Mouse (Mus musculus) liver, embryonic 14.5 days (tissue): ENCODE results near the gene Sdr39u1. TPM values are rescaled to one million over a fixed set of nuclear protein-coding genes. Genes with fewer than 3 reads are reported as not detected.

Source experiments
- ATAC-seq: fragments of 200-750 bp; cut with Nextera tagmentation; 2 replicates; pipeline ENCODE4 v1.8.0; 2017; ENCODE audit warnings: moderate number of reproducible peaks, mild to moderate bottlenecking, moderate library complexity; ENCODE audit not compliant: insufficient read depth
- DNase-seq, 3 experiments: peaks; one replicate each; pipeline ENCODE4 v3.0.0-alpha.2; 2012 to 2013; ENCODE audit warnings: low read depth in 3 of 3, low spot score in 3 of 3
- H3K27ac ChIP-seq: fragments of 300-500 bp; sonication (generic); 2 replicates; pipeline ENCODE4 v1.5.1; 2014; ENCODE audit warnings: moderate library complexity, mild to moderate bottlenecking, control low read depth, inconsistent platforms
- H3K27me3 ChIP-seq: fragments of 300-500 bp; sonication (generic); 2 replicates; pipeline ENCODE4 v1.6.1; 2014; ENCODE audit warnings: mild to moderate bottlenecking, low read length, moderate library complexity; ENCODE audit not compliant: control insufficient read depth, insufficient read depth
- H3K36me3 ChIP-seq: fragments of 300-500 bp; sonication (generic); replicated peaks from 2 replicates; pipeline ENCODE4 v1.6.1; 2014; ENCODE audit warnings: low read depth; ENCODE audit not compliant: control insufficient read depth, insufficient read depth
- H3K4me1 ChIP-seq, 2 experiments: fragments of 200-500 bp in 1 of 2; fragments of 300-500 bp in 1 of 2; sonication (generic) in 1 of 2; replicated peaks; 2 replicates each; pipeline ENCODE4 v1.6.1; 2012 to 2014; ENCODE audit warnings: antibody characterized with exemption in 1 of 2, inconsistent platforms in 1 of 2, low read length in 1 of 2; ENCODE audit not compliant: control insufficient read depth in 2 of 2, insufficient read depth in 2 of 2
- H3K4me2 ChIP-seq: fragments of 300-500 bp; sonication (generic); 2 replicates; pipeline ENCODE4 v1.6.1; 2014; ENCODE audit warnings: low read depth, mild to moderate bottlenecking, control low read depth, moderate library complexity
- H3K4me3 ChIP-seq, 2 experiments: fragments of 200-500 bp in 1 of 2; fragments of 300-500 bp in 1 of 2; sonication (generic) in 1 of 2; 2 replicates each; pipeline ENCODE4 v1.5.1; 2012 to 2014; ENCODE audit warnings: low read depth in 2 of 2, low read length in 2 of 2, mild to moderate bottlenecking in 2 of 2, control low read depth in 1 of 2, inconsistent platforms in 1 of 2, moderate library complexity in 1 of 2; ENCODE audit not compliant: insufficient read depth in 1 of 2
- H3K9ac ChIP-seq: fragments of 300-500 bp; sonication (generic); replicated peaks from 2 replicates; pipeline ENCODE4 v1.6.1; 2014; ENCODE audit warnings: mild to moderate bottlenecking, control low read depth, moderate library complexity
- H3K9me3 ChIP-seq: fragments of 300-500 bp; sonication (generic); 2 replicates; pipeline ENCODE4 v1.6.1; 2016; ENCODE audit warnings: low read length, mixed read lengths; ENCODE audit not compliant: control insufficient read depth
- CTCF ChIP-seq: IDR thresholded peaks from 2 replicates; pipeline ENCODE4 v1.5.1; 2016; ENCODE audit warnings: antibody characterized with exemption, low read depth, control low read depth
- EP300 ChIP-seq: IDR thresholded peaks from 2 replicates; pipeline ENCODE4 v1.6.1; 2016; ENCODE audit warnings: antibody characterized with exemption, low read depth
- WGBS: fragments of 180-500 bp; shearing (Covaris S2); extraction: QIAGEN DNeasy Blood & Tissue Kit; methylation state at CpG from one replicate; pipeline ENCODE4 v1.1.7; 2014; ENCODE audit not compliant: insufficient replicate concordance; 5-methylcytosine and 5-hydroxymethylcytosine counted together
- polyA plus RNA-seq, 2 experiments: library from polyadenylated mRNA; depleted of rRNA in 1 of 2; stranded (reverse) in 1 of 2; unstranded in 1 of 2; fragments of >200 nt; fragmentation: Nextera tagmentation in 1 of 2; extraction: Ambion mirVana in 1 of 2; gene quantifications; 2 replicates each; pipeline versions ENCODE4 v1.2.1 to v1.2.3; 2012 to 2014

Gene Sdr39u1
- polyA plus RNA-seq, 2 experiments, result 6.7 to 12.0 TPM

DNA sequence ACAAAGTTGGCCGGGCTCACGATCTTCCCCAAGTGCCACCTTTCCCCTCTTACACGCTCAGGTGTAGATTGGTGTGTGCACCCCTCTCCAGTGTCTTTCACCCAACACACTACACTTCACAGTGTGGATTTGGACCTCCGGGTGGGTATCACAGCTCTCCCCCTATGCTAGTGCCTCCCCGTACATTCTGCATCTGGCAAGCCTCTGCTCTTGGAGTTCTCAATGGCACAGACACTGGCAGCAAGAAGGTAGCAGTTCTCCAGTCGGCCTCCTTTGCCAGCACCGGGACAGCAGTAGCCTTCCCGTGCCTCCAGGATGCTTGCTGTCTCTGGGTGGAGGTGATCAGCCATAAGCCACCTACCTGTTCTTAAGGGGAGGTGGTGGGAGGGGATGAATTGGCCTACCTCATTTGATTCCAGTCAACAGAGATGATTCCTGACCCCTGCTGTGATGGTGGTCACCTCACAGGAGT is 26.8 kb downstream of the Sdr39u1 start:
- DNase-seq, result no peak
- Histone ChIP-seq H3K9ac (no peak overlapping the region), H3K4me2 (no peak overlapping the region), H3K27ac (no peak overlapping the region), H3K9me3 (no peaks in the 10 kb centered on the region), H3K4me1 (peaks cover 0 to 7% of the 10 kb centered on the region in 2 experiments; a peak in 1 of 4 replicates), H3K4me3 (no peak overlapping the region), H3K27me3 (no peaks in the 10 kb centered on the region; the same call in none of the 2 replicates), H3K36me3 (no peaks in the 10 kb centered on the region)
- peak; percentile 7; the same call in 1 of the 2 replicates for ATAC-seq
- 66% methylated on average over 8 of the region's 8 CpGs for WGBS
- no peak for TF ChIP-seq EP300
- no peak for TF ChIP-seq CTCF

DNA sequence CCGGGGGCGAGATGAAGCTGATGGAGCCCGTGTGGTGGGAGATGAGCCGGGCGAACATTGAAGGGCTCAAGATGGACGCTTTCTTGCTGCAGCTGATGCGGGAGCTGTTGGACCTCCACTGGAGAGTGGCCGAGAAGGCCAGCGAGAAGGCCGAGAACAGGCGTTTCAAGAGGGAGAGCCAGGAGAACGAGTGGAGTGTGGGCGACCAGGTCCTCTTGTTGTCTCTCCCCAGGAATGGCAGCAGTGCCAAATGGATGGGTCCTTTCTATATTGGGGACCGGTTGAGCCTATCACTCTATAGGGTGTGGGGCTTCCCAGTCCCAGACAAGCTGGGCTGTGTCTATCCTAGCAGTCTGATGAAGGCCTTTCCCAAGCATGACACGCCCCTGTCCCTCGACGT is 27.5 kb downstream of the Sdr39u1 start:
- no peaks in the 10 kb centered on the region for H3K9me3 ChIP-seq
- 68% methylated on average over 17 of the region's 17 CpGs for WGBS
- H3K27ac ChIP-seq, result no peak overlapping the region
- TF ChIP-seq CTCF (no peak), EP300 (no peak)
- DNase-seq, result no peak
- no peaks in the 10 kb centered on the region; the same call in 1 of the 2 replicates for H3K27me3 ChIP-seq
- H3K4me1 ChIP-seq, result peaks cover 0 to 2% of the 10 kb centered on the region in 2 experiments; a peak in 1 of 4 replicates
- H3K36me3 ChIP-seq, result no peaks in the 10 kb centered on the region
- H3K4me2 ChIP-seq, result no peak overlapping the region
- H3K9ac ChIP-seq, result no peak overlapping the region
- no peak overlapping the region for H3K4me3 ChIP-seq
- no peak for ATAC-seq

DNA sequence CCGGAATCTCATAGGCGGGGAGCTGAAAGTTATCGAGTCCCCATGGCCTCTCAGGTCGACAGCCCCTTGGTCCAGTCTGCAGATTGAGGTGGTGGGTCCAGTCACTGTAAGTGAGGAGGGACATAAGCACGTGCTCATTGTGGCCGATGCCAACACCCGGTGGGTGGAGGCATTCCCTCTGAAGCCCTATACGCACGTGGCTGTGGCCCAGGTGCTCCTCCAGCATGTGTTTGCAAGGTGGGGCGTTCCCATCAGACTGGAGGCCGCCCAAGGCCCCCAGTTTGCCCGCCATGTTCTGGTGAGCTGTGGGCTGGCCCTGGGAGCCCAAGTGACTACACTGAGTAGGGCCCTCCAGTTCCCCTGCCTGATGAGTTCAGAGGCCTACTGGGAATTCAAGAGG is 28.1 kb downstream of the Sdr39u1 start:
- H3K9ac ChIP-seq, result no peak overlapping the region
- no peak for ATAC-seq
- H3K27ac ChIP-seq, result no peak overlapping the region
- whole genome bisulfite sequencing, result 74% methylated on average over 12 of the region's 12 CpGs
- DNase-seq, result no peak
- TF ChIP-seq CTCF (no peak), EP300 (no peak)
- H3K27me3 ChIP-seq, result no peaks in the 10 kb centered on the region
- H3K36me3 ChIP-seq, result no peaks in the 10 kb centered on the region
- peaks cover 0 to 2% of the 10 kb centered on the region in 2 experiments; a peak in 1 of 4 replicates for H3K4me1 ChIP-seq
- no peak overlapping the region for H3K4me2 ChIP-seq
- no peaks in the 10 kb centered on the region for H3K9me3 ChIP-seq
- no peak overlapping the region for H3K4me3 ChIP-seq

DNA sequence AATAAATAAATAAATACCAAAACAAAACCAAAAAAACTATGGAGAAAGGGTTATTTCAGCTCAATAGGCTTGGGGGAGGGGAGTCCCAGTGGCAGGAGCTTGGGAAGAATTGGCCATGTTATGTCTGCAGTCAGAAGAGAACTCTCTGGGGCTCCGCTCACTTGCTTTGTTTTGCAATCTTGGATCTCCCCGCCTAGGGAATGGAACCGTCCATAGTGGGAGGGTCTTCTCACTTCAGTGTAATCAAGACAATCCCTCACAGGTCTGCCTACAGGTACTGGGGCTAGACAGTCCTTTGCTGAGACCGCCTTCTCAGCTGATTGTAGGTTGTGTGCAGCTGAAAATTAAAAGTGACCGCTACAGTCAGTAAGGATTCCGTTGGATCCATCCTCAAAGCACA is 30.6 kb downstream of the Sdr39u1 start:
- no peaks in the 10 kb centered on the region for H3K9me3 ChIP-seq
- WGBS, result 78% methylated on average over 6 of the region's 6 CpGs
- H3K36me3 ChIP-seq, result no peaks in the 10 kb centered on the region; the same call in 1 of the 2 replicates
- ATAC-seq (no peak), DNase-seq (no peak)
- no peak for TF ChIP-seq EP300
- TF ChIP-seq CTCF, result no peak
- no peaks in the 10 kb centered on the region for H3K27me3 ChIP-seq
- H3K4me1 ChIP-seq, result 0 out of 4 replicates have a peak, but pooled peaks cover 0 to 2% of the 10 kb centered on the region in 2 experiments
- H3K9ac ChIP-seq, result no peak overlapping the region
- no peak overlapping the region for H3K27ac ChIP-seq
- no peak overlapping the region for H3K4me3 ChIP-seq
- H3K4me2 ChIP-seq, result no peak overlapping the region

DNA sequence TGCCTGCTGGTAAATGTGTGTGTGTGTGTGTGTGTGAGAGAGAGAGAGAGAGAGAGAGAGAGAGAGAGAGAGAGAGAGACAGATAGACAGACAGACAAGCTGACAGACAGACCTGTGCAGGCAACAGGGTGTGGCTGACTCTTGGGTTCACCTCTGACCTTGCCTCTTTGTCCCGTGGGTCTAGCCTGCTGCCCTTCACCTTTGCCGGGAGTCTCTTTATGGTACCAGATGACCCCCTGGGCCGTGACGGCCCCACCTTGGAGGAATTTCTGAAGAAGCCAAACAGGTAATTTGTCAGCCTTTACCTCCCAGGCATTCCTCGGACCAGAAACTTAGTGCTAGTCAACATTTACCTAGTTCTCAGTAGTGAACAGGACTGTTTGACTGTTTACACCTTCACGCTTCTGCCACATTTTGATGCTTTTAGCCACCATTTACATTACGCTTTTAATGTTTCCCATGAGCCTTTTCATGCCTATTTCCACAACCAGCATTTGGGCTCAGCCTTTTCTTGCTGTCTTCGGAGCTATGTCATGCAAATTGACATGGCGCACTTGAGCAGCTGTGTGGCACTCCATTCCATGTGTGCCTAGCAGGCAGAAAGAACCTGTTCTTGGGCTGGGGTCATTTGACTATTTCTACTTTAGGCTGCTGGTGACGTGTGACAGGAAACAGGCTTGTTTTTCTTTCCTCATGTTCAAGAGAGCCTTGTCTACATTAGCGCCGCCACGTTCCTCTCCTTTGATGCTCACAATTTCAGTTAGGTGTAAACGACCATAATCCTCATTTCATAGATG is 31.7 kb downstream of the Sdr39u1 start:
- H3K27ac ChIP-seq, result no peak overlapping the region
- no peak for DNase-seq
- no peaks in the 10 kb centered on the region for H3K4me1 ChIP-seq
- no peak overlapping the region for H3K4me3 ChIP-seq
- H3K36me3 ChIP-seq, result no peaks in the 10 kb centered on the region; the same call in 1 of the 2 replicates
- WGBS, result 77% methylated on average over 14 of the region's 14 CpGs
- H3K9ac ChIP-seq, result no peak overlapping the region
- no peaks in the 10 kb centered on the region for H3K27me3 ChIP-seq
- no peaks in the 10 kb centered on the region for H3K9me3 ChIP-seq
- no peak overlapping the region for H3K4me2 ChIP-seq
- no peak for ATAC-seq
- TF ChIP-seq CTCF, result no peak
- no peak for TF ChIP-seq EP300
